Mouse (Mus musculus) brain, embryonic 18.5 days (tissue): ENCODE data around the gene Colca2.

Experiments used
- DNase-seq: peaks from one replicate; pipeline ENCODE4 v3.0.0-alpha.2; 2012; ENCODE audit warnings: low read depth, low spot score

Gene Colca2

GRCm38 (mm10) chr9:51272102-51272501, 6.3 kb downstream of the Colca2 start:
- no peak for DNase-seq

GRCm38 (mm10) chr9:51271073-51271472, 7.3 kb downstream of the Colca2 start:
- no peak for DNase-seq

GRCm38 (mm10) chr9:51268852-51269251, 9.5 kb downstream of the Colca2 start:
- DNase-seq, result no peak

- DNase-seq, result no peak
These were observed 19.9 kb downstream of the Colca2 start for GRCm38 (mm10) chr9:51258426-51258825.

GRCm38 (mm10) chr9:51256780-51257502, 21.4 kb downstream of the Colca2 start:
- no peak for DNase-seq

- no peak for DNase-seq
These were observed 39.5 kb downstream of the Colca2 start for GRCm38 (mm10) chr9:51238741-51239385.

- no peak for DNase-seq
These were observed 46.2 kb downstream of the Colca2 start for GRCm38 (mm10) chr9:51232163-51232562.

- no peak for DNase-seq
These were observed 47.5 kb downstream of the Colca2 start for GRCm38 (mm10) chr9:51230701-51231389.

GRCm38 (mm10) chr9:51225636-51226166, 52.7 kb downstream of the Colca2 start:
- no peak for DNase-seq
